Mouse (Mus musculus) forebrain, embryonic 16.5 days (tissue): ENCODE results near the gene Traf5. TPM values are rescaled to one million over a fixed set of nuclear protein-coding genes. Genes with fewer than 3 reads are reported as not detected.

Experiments
- ATAC-seq: fragments of 200-750 bp; cut with Nextera tagmentation; 2 replicates; pipeline ENCODE4 v1.8.0; 2017; ENCODE audit warnings: mild to moderate bottlenecking, moderate library complexity
- H3K27ac ChIP-seq: fragments of 300-500 bp; sonication (generic); 2 replicates; pipeline ENCODE4 v1.5.1; 2014; ENCODE audit warnings: low read length, control low read depth
- H3K27me3 ChIP-seq: fragments of 300-500 bp; sonication (generic); replicated peaks from 2 replicates; pipeline ENCODE4 v1.6.1; 2014; ENCODE audit warnings: low read length; ENCODE audit not compliant: control insufficient read depth, insufficient read depth
- H3K36me3 ChIP-seq: fragments of 300-500 bp; sonication (generic); 2 replicates; pipeline ENCODE4 v1.6.1; 2014; ENCODE audit not compliant: control insufficient read depth, insufficient read depth
- H3K4me1 ChIP-seq: fragments of 300-500 bp; sonication (generic); replicated peaks from 2 replicates; pipeline ENCODE4 v1.6.1; 2014; ENCODE audit warnings: low read length; ENCODE audit not compliant: control insufficient read depth, insufficient read depth
- H3K4me2 ChIP-seq: fragments of 300-500 bp; sonication (generic); 2 replicates; pipeline ENCODE4 v1.6.1; 2014; ENCODE audit warnings: mild to moderate bottlenecking, low read length, control low read depth
- H3K4me3 ChIP-seq: fragments of 300-500 bp; sonication (generic); replicated peaks from 2 replicates; pipeline ENCODE4 v1.5.1; 2014; ENCODE audit warnings: mild to moderate bottlenecking, low read length, control low read depth
- H3K9ac ChIP-seq: fragments of 300-500 bp; sonication (generic); replicated peaks from 2 replicates; pipeline ENCODE4 v1.6.1; 2014; ENCODE audit warnings: low read depth, low read length, control low read depth
- H3K9me3 ChIP-seq: fragments of 300-500 bp; sonication (generic); 2 replicates; pipeline ENCODE4 v1.6.1; 2016; ENCODE audit warnings: low read length; ENCODE audit not compliant: control insufficient read depth
- WGBS: fragments of 180-500 bp; shearing (Covaris S2); extraction: QIAGEN DNeasy Blood & Tissue Kit; methylation state at CpG from one replicate; pipeline ENCODE4 v1.1.7; 2014; 5-methylcytosine and 5-hydroxymethylcytosine counted together
- polyA plus RNA-seq: library from polyadenylated mRNA; unstranded; fragments of >200 nt; fragmentation: Nextera tagmentation; extraction: Ambion mirVana; gene quantifications from 2 replicates; pipeline ENCODE4 v1.2.1, GENCODE M21; 2015

The Traf5 gene
- polyA plus RNA-seq, 1 experiment from 2014 or later: 3.1 TPM

- ATAC-seq: peak; percentile 65
- WGBS: 13% methylated on average over 13 of the region's 13 CpGs
- Histone ChIP-seq H3K4me1 (0 out of 2 replicates have a peak, but pooled peaks cover 2% of the 10 kb centered on the region), H3K4me3 (no peak overlapping the region), H3K4me2 (no peak overlapping the region), H3K36me3 (no peaks in the 10 kb centered on the region), H3K27me3 (no peaks in the 10 kb centered on the region), H3K9me3 (no peaks in the 10 kb centered on the region), H3K27ac (no peak overlapping the region), H3K9ac (no peak overlapping the region)
Measured at GRCm38 (mm10) chr1:191964773-191965481, 127.4 kb downstream of the Traf5 start.

GRCm38 (mm10) chr1:191963948-191964772, 128.2 kb downstream of the Traf5 start:
- Histone ChIP-seq H3K4me2 (no peak overlapping the region), H3K9ac (no peak overlapping the region), H3K9me3 (no peaks in the 10 kb centered on the region), H3K27me3 (no peaks in the 10 kb centered on the region), H3K27ac (no peak overlapping the region), H3K4me3 (no peak overlapping the region), H3K36me3 (no peaks in the 10 kb centered on the region), H3K4me1 (0 out of 2 replicates have a peak, but pooled peaks cover 2% of the 10 kb centered on the region)
- peak; percentile 58; the same call in 1 of the 2 replicates for ATAC-seq
- WGBS: 27% methylated on average over 8 of the region's 8 CpGs

GRCm38 (mm10) chr1:191963413-191963812, 128.9 kb downstream of the Traf5 start:
- 0 out of 2 replicates have a peak, but pooled peaks cover 2% of the 10 kb centered on the region for H3K4me1 ChIP-seq
- no peaks in the 10 kb centered on the region for H3K9me3 ChIP-seq
- no peak overlapping the region for H3K9ac ChIP-seq
- no peak overlapping the region for H3K4me2 ChIP-seq
- H3K27ac ChIP-seq: no peak overlapping the region
- no peaks in the 10 kb centered on the region for H3K27me3 ChIP-seq
- H3K36me3 ChIP-seq: no peaks in the 10 kb centered on the region
- ATAC-seq: no peak
- no peak overlapping the region for H3K4me3 ChIP-seq
- WGBS: 65% methylated on average over 3 of the region's 3 CpGs

GRCm38 (mm10) chr1:191960946-191961345, 131.4 kb downstream of the Traf5 start:
- H3K9ac ChIP-seq: no peak overlapping the region
- H3K27me3 ChIP-seq: no peaks in the 10 kb centered on the region
- H3K9me3 ChIP-seq: no peaks in the 10 kb centered on the region
- H3K27ac ChIP-seq: no peak overlapping the region
- ATAC-seq: no peak
- H3K4me3 ChIP-seq: no peak overlapping the region
- H3K4me1 ChIP-seq: 0 out of 2 replicates have a peak, but pooled peaks cover 2% of the 10 kb centered on the region
- WGBS: 38% methylated on average over 2 of the region's 2 CpGs
- H3K36me3 ChIP-seq: no peaks in the 10 kb centered on the region
- no peak overlapping the region for H3K4me2 ChIP-seq

- H3K27me3 ChIP-seq: no peaks in the 10 kb centered on the region
- H3K4me2 ChIP-seq: no peak overlapping the region
- no peak overlapping the region for H3K9ac ChIP-seq
- H3K4me3 ChIP-seq: no peak overlapping the region
- no peaks in the 10 kb centered on the region for H3K36me3 ChIP-seq
- no peak overlapping the region for H3K27ac ChIP-seq
- 62% methylated on average over 3 of the region's 3 CpGs for WGBS
- no peaks in the 10 kb centered on the region for H3K4me1 ChIP-seq
- 0 out of 2 replicates have a peak, but pooled peaks have one; percentile 36 for ATAC-seq
- no peaks in the 10 kb centered on the region for H3K9me3 ChIP-seq
Measured at GRCm38 (mm10) chr1:191957321-191957720, 135.0 kb downstream of the Traf5 start.

DNA sequence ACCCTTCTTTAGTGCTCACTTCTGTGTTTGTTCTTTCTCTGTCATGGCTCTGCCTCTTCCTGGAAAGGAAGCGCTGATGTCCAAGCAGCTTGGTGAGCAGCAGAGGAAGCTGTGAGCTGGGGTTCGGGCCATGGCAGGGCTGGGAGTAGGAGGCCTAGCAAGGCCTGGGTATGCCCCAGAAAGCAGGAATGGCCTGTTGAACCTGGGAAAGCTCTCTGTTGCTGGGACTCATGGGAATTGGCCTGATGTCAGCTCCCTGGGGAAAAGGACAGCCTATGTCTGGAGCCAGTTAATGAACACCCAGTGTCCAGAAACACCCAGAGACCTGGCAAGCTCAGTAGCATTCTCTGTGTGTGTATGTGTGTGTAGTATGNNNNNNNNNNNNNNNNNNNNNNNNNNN, 135.5 kb downstream of the Traf5 start:
- Histone ChIP-seq H3K4me3 (no peak overlapping the region), H3K27me3 (no peaks in the 10 kb centered on the region), H3K4me1 (no peaks in the 10 kb centered on the region), H3K9ac (no peak overlapping the region), H3K27ac (no peak overlapping the region), H3K9me3 (no peaks in the 10 kb centered on the region), H3K4me2 (no peak overlapping the region), H3K36me3 (no peaks in the 10 kb centered on the region)
- ATAC-seq: no peak
- WGBS: 100% methylated on average over 2 of the region's 2 CpGs

GRCm38 (mm10) chr1:191956261-191956660, 136.1 kb downstream of the Traf5 start:
- Histone ChIP-seq H3K27ac (0 out of 2 replicates have a peak overlapping the region, but pooled peaks have one; percentile 11), H3K27me3 (no peaks in the 10 kb centered on the region), H3K4me1 (no peaks in the 10 kb centered on the region), H3K4me2 (no peak overlapping the region), H3K4me3 (no peak overlapping the region), H3K36me3 (no peaks in the 10 kb centered on the region), H3K9ac (no peak overlapping the region), H3K9me3 (no peaks in the 10 kb centered on the region)
- no peak for ATAC-seq
- WGBS: 67% methylated on average over 3 of the region's 3 CpGs

DNA sequence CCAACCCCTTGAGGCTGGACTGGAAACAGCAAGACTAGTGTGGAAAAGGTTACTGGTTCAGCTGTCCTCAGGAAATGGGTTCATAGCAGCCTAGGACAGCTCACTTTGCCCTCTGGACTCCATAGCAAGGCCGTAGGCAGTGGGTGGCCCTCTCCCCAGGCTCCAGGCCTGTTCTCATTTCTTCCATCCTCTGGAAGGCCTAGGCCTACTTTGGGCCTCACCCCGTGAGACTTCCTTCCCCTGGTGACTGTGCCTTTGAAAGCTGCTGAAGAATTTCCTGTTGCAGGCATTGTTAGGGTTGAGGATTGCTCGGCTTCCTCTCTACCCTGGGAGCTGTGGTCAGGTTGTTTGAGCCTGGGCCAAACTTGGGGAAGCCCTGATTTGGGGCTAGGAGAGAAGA, 137.3 kb downstream of the Traf5 start:
- Histone ChIP-seq H3K9ac (no peak overlapping the region), H3K4me2 (no peak overlapping the region), H3K36me3 (no peaks in the 10 kb centered on the region), H3K27me3 (no peaks in the 10 kb centered on the region), H3K4me3 (no peak overlapping the region), H3K4me1 (no peaks in the 10 kb centered on the region), H3K9me3 (no peaks in the 10 kb centered on the region), H3K27ac (no peak overlapping the region)
- WGBS: 65% methylated on average over 3 of the region's 3 CpGs
- no peak for ATAC-seq

DNA sequence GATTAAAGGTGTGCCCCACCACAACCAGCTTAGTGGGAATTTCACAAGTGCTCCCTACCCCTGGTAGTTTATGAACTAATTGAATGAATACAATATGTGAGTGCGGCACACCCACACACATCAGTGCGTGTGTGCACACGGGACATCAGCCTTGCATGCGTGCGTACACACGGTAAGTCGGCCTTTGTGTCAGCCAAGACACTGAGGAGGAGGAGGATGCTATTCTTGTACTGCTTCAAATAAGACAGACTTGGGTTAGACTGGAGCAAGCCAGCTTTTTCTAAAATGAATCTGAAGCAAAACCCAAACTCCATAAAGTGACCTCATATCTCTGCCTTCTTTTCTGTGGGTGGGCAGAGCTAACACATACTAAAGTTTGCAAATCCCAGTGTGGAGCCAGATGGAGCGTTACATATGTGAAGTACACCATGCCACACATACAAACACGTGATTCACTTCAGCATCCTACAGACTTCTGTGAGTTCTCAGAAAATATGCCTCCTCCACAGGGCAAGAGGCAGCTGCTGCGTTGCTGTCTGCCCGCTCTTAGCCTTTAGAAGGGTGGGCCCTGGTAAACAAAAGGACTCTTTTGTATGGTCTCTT, 139.5 kb downstream of the Traf5 start:
- H3K36me3 ChIP-seq: no peaks in the 10 kb centered on the region
- no peak overlapping the region for H3K4me2 ChIP-seq
- no peak overlapping the region for H3K4me3 ChIP-seq
- no peaks in the 10 kb centered on the region for H3K27me3 ChIP-seq
- no peaks in the 10 kb centered on the region for H3K9me3 ChIP-seq
- H3K9ac ChIP-seq: no peak overlapping the region
- 82% methylated on average over 11 of the region's 11 CpGs for WGBS
- ATAC-seq: no peak
- no peaks in the 10 kb centered on the region for H3K4me1 ChIP-seq
- H3K27ac ChIP-seq: no peak overlapping the region
